10 mouse cellular contexts compared by ENCODE assay signal in genomic region chr15:91463026-91463661, GRCm38 (mm10).
DNase-seq lines count a peak whose midpoint lies in the region; ATAC-seq lines count a peak whose summit lies in the region.
"Had no signal": no experiment of that assay in that cellular context is flagged by ENCODE, and none has a peak within 500 bp of the region (broad histone marks: within the 10 kb centered on the region; RNA-seq: fewer than 3 reads in every experiment).

No protein-coding gene starts in this region.

- H3K27me3 ChIP-seq in forebrain, embryonic 15.5 days: no peaks in the 10 kb centered on the region
- H3K27me3 ChIP-seq: limb, embryonic 15.5 days had no signal

- 44% methylated on average over 16 of the region's 16 CpGs for WGBS in forebrain, embryonic 15.5 days

- no peak overlapping the region for H3K4me2 ChIP-seq in forebrain, embryonic 15.5 days (replicated peaks)
- H3K4me2 ChIP-seq: limb, embryonic 15.5 days had no signal

- peaks cover 12% of the 10 kb centered on the region for H3K4me1 ChIP-seq in forebrain, embryonic 15.5 days

- intact Hi-C loops in gastrocnemius, postnatal 14 days (cut with DNase I; ENCODE audit: low total_unique reads): no loop called here

- H3K27ac ChIP-seq in forebrain, embryonic 15.5 days (replicated peaks): no peak overlapping the region
- H3K27ac ChIP-seq: limb, embryonic 15.5 days; stomach, postnatal 0 days had no signal

- H3K9me3 ChIP-seq in forebrain, embryonic 15.5 days: no peaks in the 10 kb centered on the region
- H3K9me3 ChIP-seq: limb, embryonic 15.5 days had no signal

- no peaks in the 10 kb centered on the region for H3K36me3 ChIP-seq in forebrain, embryonic 15.5 days
- H3K36me3 ChIP-seq: limb, embryonic 15.5 days had no signal

- ATAC-seq in forebrain, embryonic 15.5 days (replicated peaks): no peak

- H3K9ac ChIP-seq in forebrain, embryonic 15.5 days (replicated peaks): no peak overlapping the region
- H3K9ac ChIP-seq: limb, embryonic 15.5 days had no signal

- no peak overlapping the region for H3K4me3 ChIP-seq in forebrain, embryonic 15.5 days
- H3K4me3 ChIP-seq: limb, embryonic 15.5 days had no signal

- peak; percentile 10 for DNase-seq in gastrocnemius, postnatal 14 days
- DNase-seq in gastrocnemius, postnatal 4 days (ENCODE audit: low spot score in 2 of 2): no peak
- peak; percentile 50 for DNase-seq in NIH3T3 (ENCODE audit: low read depth)
- peak; percentile 85 for DNase-seq in cerebellum, adult 9-11 months
- DNase-seq in lung, postnatal 36 days: peak; percentile 15
- DNase-seq in neural tube, embryonic 10.5 days (ENCODE audit: extremely low spot score, low spot score): no peak
- no peak for DNase-seq in yolk sac, embryonic 10.5 days (ENCODE audit: low spot score)

Comparison
In these comparisons a context has a peak if more than half of its experiments do, and no peak if none do; other contexts are left out.
1. DNase-seq: peak in gastrocnemius, postnatal 14 days (single experiment), NIH3T3 (single experiment), cerebellum, adult 9-11 months (single experiment) and lung, postnatal 36 days (single experiment); none in gastrocnemius, postnatal 4 days (0 of 2), neural tube, embryonic 10.5 days (single experiment) and yolk sac, embryonic 10.5 days (single experiment).